Mouse (Mus musculus): ENCODE data around the gene Gm12794.
"Not testable (repeated sequence)": the region's sequence is repeated elsewhere in the genome, so short reads cannot be mapped to it uniquely, and the experiment has no call there.

Gm12794 gene

GRCm38 (mm10) chr4:101940107-101940506 lies at the start of gene Gm12794:
TSS of gene Gm12794 (plus strand) at chr4:101940407.
- not testable (repeated sequence) for DNase-seq (ENCODE audit: low spot score in 2 of 2)

GRCm38 (mm10) chr4:101893656-101894420 lies 46.4 kb upstream of the Gm12794 start, which contains the start of gene C130073F10Rik:
TSS of gene C130073F10Rik (minus strand) at chr4:101893789.
- no peak for DNase-seq (ENCODE audit: low spot score in 2 of 2)

GRCm38 (mm10) chr4:101908821-101909220 lies 31.4 kb upstream of the Gm12794 start, which contains the start of gene Gm12800:
TSS of gene Gm12800 (plus strand) at chr4:101909121.
- DNase-seq (ENCODE audit: low spot score in 2 of 2), result not testable (repeated sequence)

GRCm38 (mm10) chr4:101980949-101981348 lies 40.7 kb downstream of the Gm12794 start, which contains the start of gene Gm12790:
TSS of gene Gm12790 (minus strand) at chr4:101981049.
- not testable (repeated sequence) for DNase-seq (ENCODE audit: low spot score in 2 of 2)

GRCm38 (mm10) chr4:101985678-101986077 lies 45.5 kb downstream of the Gm12794 start:
- DNase-seq (ENCODE audit: low spot score in 2 of 2), result no peak

- not testable (repeated sequence) for DNase-seq (ENCODE audit: low spot score in 2 of 2)
Observed at GRCm38 (mm10) chr4:101986326-101986725, 46.1 kb downstream of the Gm12794 start, which contains the start of gene Gm12789. TSS of gene Gm12789 (plus strand) at chr4:101986626.

Measured in right cerebral cortex, adult 2 months (tissue).